Mouse (Mus musculus) forebrain, postnatal 0 days (tissue): ENCODE measurements around the gene Tuba3a. TPM values are rescaled to one million over a fixed set of nuclear protein-coding genes. Genes with fewer than 3 reads are reported as not detected.

Source experiments
- ATAC-seq: fragments of 200-750 bp; cut with Nextera tagmentation; 2 replicates; pipeline ENCODE4 v1.8.0; 2017; ENCODE audit warnings: mild to moderate bottlenecking, moderate library complexity
- DNase-seq: peaks from one replicate; pipeline ENCODE4 v3.0.0-alpha.2; 2015
- H3K27ac ChIP-seq: fragments of 300-500 bp; sonication (generic); 2 replicates; pipeline ENCODE4 v1.5.1; 2014; ENCODE audit warnings: low read depth, mild to moderate bottlenecking, antibody characterized with exemption, low read length, moderate library complexity, mixed read lengths
- H3K27me3 ChIP-seq: fragments of 300-500 bp; sonication (generic); 2 replicates; pipeline ENCODE4 v1.6.1; 2014; ENCODE audit warnings: mild to moderate bottlenecking, low read length, mixed read lengths; ENCODE audit not compliant: insufficient read depth
- H3K36me3 ChIP-seq: fragments of 300-500 bp; sonication (generic); 2 replicates; pipeline ENCODE4 v1.6.1; 2014; ENCODE audit warnings: mild to moderate bottlenecking, moderate library complexity; ENCODE audit not compliant: insufficient read depth
- H3K4me1 ChIP-seq: fragments of 300-500 bp; sonication (generic); 2 replicates; pipeline ENCODE4 v1.6.1; 2014; ENCODE audit warnings: antibody characterized with exemption; ENCODE audit not compliant: insufficient read depth
- H3K4me2 ChIP-seq: fragments of 300-500 bp; sonication (generic); 2 replicates; pipeline ENCODE4 v1.6.1; 2014; ENCODE audit warnings: low read depth, mild to moderate bottlenecking, moderate library complexity
- H3K4me3 ChIP-seq: fragments of 300-500 bp; sonication (generic); 2 replicates; pipeline ENCODE4 v1.5.1; 2014; ENCODE audit warnings: low read depth, low read length, mixed read lengths
- H3K9ac ChIP-seq: fragments of 300-500 bp; sonication (generic); 2 replicates; pipeline ENCODE4 v1.6.1; 2014; ENCODE audit warnings: mild to moderate bottlenecking
- H3K9me3 ChIP-seq: fragments of 300-500 bp; sonication (generic); 2 replicates; pipeline ENCODE4 v1.6.1; 2016; ENCODE audit warnings: low read length
- CTCF ChIP-seq: sonication (generic); IDR thresholded peaks from 2 replicates; pipeline ENCODE4 v1.5.1; 2016; ENCODE audit warnings: antibody characterized with exemption, control low read depth, low read depth
- WGBS: fragments of 180-500 bp; shearing (Covaris S2); extraction: QIAGEN DNeasy Blood & Tissue Kit; methylation state at CpG from one replicate; pipeline ENCODE4 v1.1.7; 2014; 5-methylcytosine and 5-hydroxymethylcytosine counted together
- microRNA-seq, 2 experiments: library from miRNA; unstranded; fragments of <30 nt; microRNA quantifications; one replicate each; pipeline ENCODE4; 2016
- polyA plus RNA-seq: library from polyadenylated mRNA; unstranded; fragments of >200 nt; fragmentation: Nextera tagmentation; extraction: Ambion mirVana; gene quantifications from 2 replicates; pipeline ENCODE4 v1.2.1, GENCODE M21; 2015
- total RNA-seq: library from RNA; depleted of rRNA; stranded (reverse); fragments of >200 nt; gene quantifications from 2 replicates; pipeline ENCODE4 v1.2.3, GENCODE M21; 2014; rRNA removed

Tuba3a gene
- total and polyA plus RNA-seq, 2 experiments from 2014 or later, result not detected

GRCm38 (mm10) chr6:125231117-125232044 lies 54.5 kb downstream of the Tuba3a start, which contains the start of gene Tapbpl:
Tapbpl (minus strand) TSS chr6:125231860.
- Histone ChIP-seq H3K4me1 (peaks cover 9% of the 10 kb centered on the region; the same call in 1 of the 2 replicates), H3K4me3 (peak within 1 kb of the TSS; percentile 39), H3K27ac (peak within 1 kb of the TSS; percentile 51), H3K36me3 (no peaks in the 10 kb centered on the region), H3K4me2 (peak within 1 kb of the TSS; percentile 74), H3K27me3 (no peaks in the 10 kb centered on the region), H3K9me3 (no peaks in the 10 kb centered on the region), H3K9ac (peak within 1 kb of the TSS; percentile 61)
- peak; percentile 90 for ATAC-seq
- 13% methylated on average over 16 of the region's 16 CpGs for WGBS
- peak; percentile 66 for DNase-seq
- no peak for TF ChIP-seq CTCF

GRCm38 (mm10) chr6:125230571-125230970 lies 55.3 kb downstream of the Tuba3a start:
- no peaks in the 10 kb centered on the region for H3K27me3 ChIP-seq
- no peak for TF ChIP-seq CTCF
- no peak overlapping the region for H3K4me3 ChIP-seq
- peaks cover 9% of the 10 kb centered on the region; the same call in 1 of the 2 replicates for H3K4me1 ChIP-seq
- H3K9ac ChIP-seq, result no peak overlapping the region
- 66% methylated on average over 9 of the region's 9 CpGs for WGBS
- H3K9me3 ChIP-seq, result no peaks in the 10 kb centered on the region
- H3K4me2 ChIP-seq, result 0 out of 2 replicates have a peak overlapping the region, but pooled peaks have one; percentile 74
- H3K27ac ChIP-seq, result peak overlapping the region; percentile 50; the same call in 1 of the 2 replicates
- H3K36me3 ChIP-seq, result no peaks in the 10 kb centered on the region
- ATAC-seq (peak; percentile 7; the same call in 1 of the 2 replicates), DNase-seq (no peak)

Small RNAs within 50 kb of the gene (microRNA-seq; reads per million reads assigned to microRNA genes)
- 0 reads per million in 2 experiments for gene Mir8113

Other genes with a start within 250 kb of the Tuba3a start
- 83.4 and 103 TPM in 2 replicates for gene Ing4, start 246.3 kb downstream of the Tuba3a start, total RNA-seq
- gene Ing4, start 246.3 kb downstream of the Tuba3a start, polyA plus RNA-seq, result 102 and 111 TPM in 2 replicates
- gene Acrbp, start 236.4 kb downstream of the Tuba3a start, total RNA-seq, result 11.3 and 12.2 TPM in 2 replicates
- 11.4 and 13.8 TPM in 2 replicates for gene Acrbp, start 236.4 kb downstream of the Tuba3a start, polyA plus RNA-seq
- 0.38 and 0.71 TPM in 2 replicates for gene Lpar5, start 218.1 kb downstream of the Tuba3a start, total RNA-seq
- 0.59 and 0.61 TPM in 2 replicates for gene Lpar5, start 218.1 kb downstream of the Tuba3a start, polyA plus RNA-seq
- gene Chd4, start 190.1 kb downstream of the Tuba3a start, total RNA-seq, result 121 and 141 TPM in 2 replicates
- gene Chd4, start 190.1 kb downstream of the Tuba3a start, polyA plus RNA-seq, result 53.3 and 72.6 TPM in 2 replicates
- 47.2 and 56.0 TPM in 2 replicates for gene Nop2, start 154.1 kb downstream of the Tuba3a start, total RNA-seq
- gene Nop2, start 154.1 kb downstream of the Tuba3a start, polyA plus RNA-seq, result 39.6 and 43.5 TPM in 2 replicates
- gene Iffo1, start 140.8 kb downstream of the Tuba3a start, total RNA-seq, result 24.6 and 28.8 TPM in 2 replicates
- 12.8 and 18.3 TPM in 2 replicates for gene Iffo1, start 140.8 kb downstream of the Tuba3a start, polyA plus RNA-seq
- gene Gapdh, start 119.6 kb downstream of the Tuba3a start, total RNA-seq, result 2,022 and 2,511 TPM in 2 replicates
- 1,543 and 1,551 TPM in 2 replicates for gene Gapdh, start 119.6 kb downstream of the Tuba3a start, polyA plus RNA-seq
- 32.5 and 43.5 TPM in 2 replicates for gene Ncapd2, start 94.3 kb downstream of the Tuba3a start, total RNA-seq
- gene Ncapd2, start 94.3 kb downstream of the Tuba3a start, polyA plus RNA-seq, result 18.9 and 25.8 TPM in 2 replicates
- gene Mrpl51, start 94.2 kb downstream of the Tuba3a start, total RNA-seq, result 51.3 and 54.0 TPM in 2 replicates
- gene Mrpl51, start 94.2 kb downstream of the Tuba3a start, polyA plus RNA-seq, result 146 and 148 TPM in 2 replicates
- gene Vamp1, start 70.5 kb downstream of the Tuba3a start, total RNA-seq, result 6.7 and 12.9 TPM in 2 replicates
- gene Vamp1, start 70.5 kb downstream of the Tuba3a start, polyA plus RNA-seq, result 7.9 and 11.9 TPM in 2 replicates
- gene Tapbpl, start 54.2 kb downstream of the Tuba3a start, total RNA-seq, result 2.5 and 4.3 TPM in 2 replicates
- 3.7 and 6.9 TPM in 2 replicates for gene Tapbpl, start 54.2 kb downstream of the Tuba3a start, polyA plus RNA-seq
- not detected in 2 replicates for gene Cd27, start 49.0 kb downstream of the Tuba3a start, total RNA-seq
- 0.33 TPM in 1 of 2 replicates, not detected in the other for gene Cd27, start 49.0 kb downstream of the Tuba3a start, polyA plus RNA-seq
- 14.9 and 19.9 TPM in 2 replicates for gene Ltbr, start 27.8 kb upstream of the Tuba3a start, total RNA-seq
- 11.4 and 14.8 TPM in 2 replicates for gene Ltbr, start 27.8 kb upstream of the Tuba3a start, polyA plus RNA-seq
- 0.67 and 1.2 TPM in 2 replicates for gene Scnn1a, start 34.6 kb upstream of the Tuba3a start, total RNA-seq
- gene Scnn1a, start 34.6 kb upstream of the Tuba3a start, polyA plus RNA-seq, result 1.0 and 1.5 TPM in 2 replicates
- gene Tnfrsf1a, start 63.3 kb upstream of the Tuba3a start, total RNA-seq, result 6.8 and 12.1 TPM in 2 replicates
- 13.2 and 13.6 TPM in 2 replicates for gene Tnfrsf1a, start 63.3 kb upstream of the Tuba3a start, polyA plus RNA-seq
- gene Plekhg6, start 94.8 kb upstream of the Tuba3a start, total RNA-seq, result 0.15 and 1.00 TPM in 2 replicates
- 0.16 TPM in 2 replicates for gene Plekhg6, start 94.8 kb upstream of the Tuba3a start, polyA plus RNA-seq
- gene Cd9, start 208.7 kb upstream of the Tuba3a start, total RNA-seq, result 41.2 and 57.4 TPM in 2 replicates
- 125 and 140 TPM in 2 replicates for gene Cd9, start 208.7 kb upstream of the Tuba3a start, polyA plus RNA-seq